Mouse (Mus musculus): Measurements from ENCODE around the gene Dpf1. TPM values are rescaled to one million over a fixed set of nuclear protein-coding genes. Genes with fewer than 3 reads are reported as not detected.

The Dpf1 gene
- polyA plus RNA-seq, 1 experiment from 2014 or later, result 213 TPM

- no peak for ATAC-seq
- Histone ChIP-seq H3K4me1 (replicated peaks) (peaks cover 59% of the 10 kb centered on the region), H3K9ac (replicated peaks) (peak overlapping the region; percentile 88), H3K4me2 (replicated peaks) (peak overlapping the region; percentile 92), H3K9me3 (no peaks in the 10 kb centered on the region), H3K27ac (peak overlapping the region; percentile 96), H3K36me3 (0 out of 2 replicates have a peak, but pooled peaks cover under 1% of the 10 kb centered on the region), H3K27me3 (0 out of 2 replicates have a peak, but pooled peaks cover 2% of the 10 kb centered on the region), H3K4me3 (replicated peaks) (peak overlapping the region; percentile 75)
- under 1% methylated on average over 42 of the region's 48 CpGs for WGBS
These were observed 912 bp downstream of the Dpf1 start for GRCm38 (mm10) chr7:29304463-29305262.

- no peak for ATAC-seq
- Histone ChIP-seq H3K9ac (replicated peaks) (peak overlapping the region; percentile 88), H3K4me3 (replicated peaks) (peak overlapping the region; percentile 75), H3K27me3 (0 out of 2 replicates have a peak, but pooled peaks cover 5% of the 10 kb centered on the region), H3K9me3 (no peaks in the 10 kb centered on the region), H3K4me2 (replicated peaks) (peak overlapping the region; percentile 92), H3K36me3 (peaks cover 6% of the 10 kb centered on the region; the same call in 1 of the 2 replicates), H3K27ac (peak overlapping the region; percentile 96), H3K4me1 (replicated peaks) (peaks cover 67% of the 10 kb centered on the region)
- WGBS, result 8% methylated on average over 9 of the region's 9 CpGs
These were observed 1.7 kb downstream of the Dpf1 start for GRCm38 (mm10) chr7:29305263-29305988.

- 0 out of 2 replicates have a peak, but pooled peaks cover 5% of the 10 kb centered on the region for H3K27me3 ChIP-seq
- H3K4me2 ChIP-seq (replicated peaks), result peak overlapping the region; percentile 92
- peaks cover 74% of the 10 kb centered on the region for H3K4me1 ChIP-seq (replicated peaks)
- 12% methylated on average over 7 of the region's 7 CpGs for WGBS
- H3K9ac ChIP-seq (replicated peaks), result peak overlapping the region; percentile 55
- H3K9me3 ChIP-seq, result no peaks in the 10 kb centered on the region
- no peak for ATAC-seq
- peak overlapping the region; percentile 75 for H3K4me3 ChIP-seq (replicated peaks)
- peaks cover 12% of the 10 kb centered on the region for H3K36me3 ChIP-seq
- peak overlapping the region; percentile 96 for H3K27ac ChIP-seq
These were observed 2.4 kb downstream of the Dpf1 start for GRCm38 (mm10) chr7:29306108-29306507.

GRCm38 (mm10) chr7:29306619-29307018 is 2.9 kb downstream of the Dpf1 start:
- H3K4me1 ChIP-seq (replicated peaks), result peaks cover 77% of the 10 kb centered on the region
- peak overlapping the region; percentile 83 for H3K9ac ChIP-seq (replicated peaks)
- ATAC-seq, result no peak
- WGBS, result 18% methylated on average over 7 of the region's 7 CpGs
- H3K27me3 ChIP-seq, result 0 out of 2 replicates have a peak, but pooled peaks cover 5% of the 10 kb centered on the region
- peak overlapping the region; percentile 96 for H3K27ac ChIP-seq
- peak overlapping the region; percentile 75 for H3K4me3 ChIP-seq (replicated peaks)
- H3K4me2 ChIP-seq (replicated peaks), result peak overlapping the region; percentile 92
- no peaks in the 10 kb centered on the region for H3K9me3 ChIP-seq
- H3K36me3 ChIP-seq, result peaks cover 18% of the 10 kb centered on the region

- H3K4me2 ChIP-seq (replicated peaks), result peak overlapping the region; percentile 92
- ATAC-seq, result peak; percentile 66
- H3K9ac ChIP-seq (replicated peaks), result peak overlapping the region; percentile 83
- H3K9me3 ChIP-seq, result no peaks in the 10 kb centered on the region
- H3K4me1 ChIP-seq (replicated peaks), result peaks cover 81% of the 10 kb centered on the region
- H3K27ac ChIP-seq, result peak overlapping the region; percentile 96
- 0 out of 2 replicates have a peak, but pooled peaks cover 5% of the 10 kb centered on the region for H3K27me3 ChIP-seq
- peaks cover 27% of the 10 kb centered on the region for H3K36me3 ChIP-seq
- under 1% methylated on average over 42 of the region's 42 CpGs for WGBS
- peak overlapping the region; percentile 75 for H3K4me3 ChIP-seq (replicated peaks)
These were observed 3.8 kb downstream of the Dpf1 start for GRCm38 (mm10) chr7:29307350-29308104.

DNA sequence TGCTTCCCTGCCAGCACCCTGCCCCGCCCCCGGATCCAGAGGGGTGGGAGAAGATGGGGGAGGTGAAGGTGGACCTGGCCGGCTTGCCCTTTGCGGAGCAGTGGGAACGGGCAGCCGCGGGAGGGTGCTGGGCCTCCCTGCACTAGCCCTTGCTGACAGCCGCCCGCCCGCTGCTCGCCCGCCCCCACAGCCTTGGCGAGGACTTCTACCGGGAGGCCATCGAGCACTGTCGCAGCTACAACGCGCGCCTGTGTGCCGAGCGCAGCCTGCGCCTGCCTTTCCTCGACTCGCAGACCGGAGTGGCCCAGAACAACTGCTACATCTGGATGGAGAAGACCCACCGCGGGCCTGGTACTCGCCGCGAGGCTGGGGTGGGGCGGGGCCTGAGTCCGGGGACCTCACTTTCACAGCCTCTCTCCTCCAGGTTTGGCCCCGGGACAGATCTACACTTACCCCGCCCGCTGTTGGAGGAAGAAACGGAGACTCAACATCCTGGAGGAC is 5.5 kb downstream of the Dpf1 start:
- H3K27ac ChIP-seq, result peak overlapping the region; percentile 96
- peak overlapping the region; percentile 75 for H3K4me3 ChIP-seq (replicated peaks)
- 2% methylated on average over 35 of the region's 36 CpGs for WGBS
- H3K27me3 ChIP-seq, result 0 out of 2 replicates have a peak, but pooled peaks cover 5% of the 10 kb centered on the region
- peak overlapping the region; percentile 92 for H3K4me2 ChIP-seq (replicated peaks)
- peaks cover 90% of the 10 kb centered on the region for H3K4me1 ChIP-seq (replicated peaks)
- peaks cover 37% of the 10 kb centered on the region for H3K36me3 ChIP-seq
- no peak for ATAC-seq
- H3K9ac ChIP-seq (replicated peaks), result peak overlapping the region; percentile 83
- no peaks in the 10 kb centered on the region for H3K9me3 ChIP-seq

- peak overlapping the region; percentile 75 for H3K4me3 ChIP-seq (replicated peaks)
- peak overlapping the region; percentile 92 for H3K4me2 ChIP-seq (replicated peaks)
- 0 out of 2 replicates have a peak, but pooled peaks cover 5% of the 10 kb centered on the region for H3K27me3 ChIP-seq
- H3K36me3 ChIP-seq, result peaks cover 42% of the 10 kb centered on the region
- no peak for ATAC-seq
- H3K4me1 ChIP-seq (replicated peaks), result peaks cover 91% of the 10 kb centered on the region
- WGBS, result 7% methylated on average over 5 of the region's 5 CpGs
- H3K27ac ChIP-seq, result peak overlapping the region; percentile 96
- H3K9me3 ChIP-seq, result no peaks in the 10 kb centered on the region
- H3K9ac ChIP-seq (replicated peaks), result peak overlapping the region; percentile 83
These were observed 6.0 kb downstream of the Dpf1 start for GRCm38 (mm10) chr7:29309749-29310148.

GRCm38 (mm10) chr7:29313051-29313450 is 9.3 kb downstream of the Dpf1 start:
- peak overlapping the region; percentile 22 for H3K4me3 ChIP-seq (replicated peaks)
- 21% methylated on average over 9 of the region's 9 CpGs for WGBS
- peak overlapping the region; percentile 44 for H3K9ac ChIP-seq (replicated peaks)

DNA sequence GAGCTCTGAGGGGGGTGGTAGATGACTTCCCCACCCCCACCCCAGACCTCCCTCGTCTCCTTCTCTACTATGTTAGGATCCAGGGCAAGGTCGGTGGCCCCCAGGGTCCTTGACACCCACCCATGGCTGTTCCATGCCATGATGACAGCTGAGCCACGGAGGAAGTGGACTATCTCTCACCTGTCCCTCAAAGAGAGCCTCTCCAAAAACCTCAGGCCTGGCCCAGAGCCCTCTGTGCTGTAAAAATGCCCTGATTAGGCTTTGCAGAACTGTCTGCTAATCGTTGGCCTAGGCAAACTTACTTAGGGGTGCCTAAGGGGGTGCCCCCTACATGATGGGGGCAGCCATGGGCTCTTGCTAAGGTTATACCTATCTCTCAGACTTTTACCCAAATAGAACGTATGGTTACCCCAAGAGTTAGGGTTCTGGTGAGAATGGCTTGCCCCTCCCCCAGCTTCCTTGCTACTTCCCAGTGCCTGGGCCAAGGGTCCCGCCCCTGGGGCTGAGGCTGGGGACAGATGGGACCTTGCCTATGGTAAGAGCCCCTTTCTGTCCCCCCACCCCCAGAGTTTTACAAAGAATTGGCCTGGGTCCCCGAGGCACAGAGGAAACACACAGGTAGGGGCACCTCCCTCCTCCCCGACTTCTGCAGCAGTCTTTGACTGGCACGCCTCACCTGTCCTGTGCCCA is 10.0 kb downstream of the Dpf1 start:
- H3K4me3 ChIP-seq (replicated peaks), result peak overlapping the region; percentile 22
- no peak for ATAC-seq
- H3K4me2 ChIP-seq (replicated peaks), result peak overlapping the region; percentile 50
- 0 out of 2 replicates have a peak, but pooled peaks cover 5% of the 10 kb centered on the region for H3K27me3 ChIP-seq
- H3K4me1 ChIP-seq (replicated peaks), result peaks cover 94% of the 10 kb centered on the region
- H3K9ac ChIP-seq (replicated peaks), result peak overlapping the region; percentile 62
- H3K9me3 ChIP-seq, result no peaks in the 10 kb centered on the region
- WGBS, result 52% methylated on average over 9 of the region's 9 CpGs
- peak overlapping the region; percentile 99 for H3K27ac ChIP-seq
- H3K36me3 ChIP-seq, result peaks cover 59% of the 10 kb centered on the region

More at GRCm38 (mm10) chr7:29313051-29313450, 9.3 kb downstream of the Dpf1 start:
- Histone ChIP-seq H3K4me1 (replicated peaks) (peaks cover 94% of the 10 kb centered on the region), H3K9me3 (no peaks in the 10 kb centered on the region), H3K27ac (peak overlapping the region; percentile 73), H3K4me2 (replicated peaks) (peak overlapping the region; percentile 50), H3K36me3 (peaks cover 59% of the 10 kb centered on the region), H3K27me3 (0 out of 2 replicates have a peak, but pooled peaks cover 5% of the 10 kb centered on the region)
- ATAC-seq, result no peak

DNA sequence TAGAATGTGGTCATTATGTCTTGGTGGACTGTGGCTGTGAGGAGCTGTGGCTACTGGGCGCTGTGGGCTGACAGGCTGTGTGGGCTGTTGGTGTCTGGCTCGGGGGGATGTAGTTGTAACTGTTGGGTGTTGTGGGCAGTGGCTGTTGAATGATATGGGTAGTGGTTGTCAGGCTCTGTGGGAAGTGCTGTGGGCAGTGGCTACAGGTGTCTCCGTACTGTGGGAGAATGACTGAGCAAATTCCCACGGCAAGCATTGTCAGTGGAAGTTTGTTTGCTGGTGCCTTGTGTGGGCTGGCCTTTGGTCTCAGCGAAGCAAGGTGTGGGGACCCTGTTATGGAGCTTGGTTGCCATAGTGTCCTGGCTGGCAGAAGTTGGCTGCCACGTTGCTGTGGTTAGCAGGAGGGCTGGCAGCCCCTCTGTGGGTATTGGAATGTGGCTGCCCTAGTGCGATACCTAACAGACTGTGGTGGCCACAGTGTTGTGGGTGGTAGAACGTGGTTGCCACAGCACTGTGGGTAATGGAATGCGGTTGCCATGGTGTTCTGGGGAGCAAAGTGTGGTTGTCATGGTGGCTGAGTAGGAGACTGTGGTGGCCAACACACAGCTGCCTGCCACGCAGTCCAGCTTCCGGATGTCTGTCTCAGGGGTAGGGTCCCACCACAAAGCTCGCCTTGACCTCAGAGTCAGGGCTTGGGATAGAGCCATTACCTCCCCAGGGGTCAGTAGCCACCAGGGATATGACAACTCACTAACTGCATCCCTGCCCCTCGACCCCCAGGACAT is 11.3 kb downstream of the Dpf1 start:
- ATAC-seq, result peak; percentile 25
- WGBS, result 43% methylated on average over 13 of the region's 13 CpGs
- H3K4me2 ChIP-seq (replicated peaks), result peak overlapping the region; percentile 50
- peak overlapping the region; percentile 99 for H3K27ac ChIP-seq
- H3K9me3 ChIP-seq, result no peaks in the 10 kb centered on the region
- H3K4me3 ChIP-seq (replicated peaks), result peak overlapping the region; percentile 11; the same call in 1 of the 2 replicates
- no peaks in the 10 kb centered on the region for H3K27me3 ChIP-seq
- H3K36me3 ChIP-seq, result peaks cover 56% of the 10 kb centered on the region
- peaks cover 94% of the 10 kb centered on the region for H3K4me1 ChIP-seq (replicated peaks)
- H3K9ac ChIP-seq (replicated peaks), result peak overlapping the region; percentile 62
